Mouse (Mus musculus) skeletal muscle tissue, adult 2 months (tissue): Measurements from ENCODE around the gene Dclk3.

ENCODE experiments used
- DNase-seq: peaks from one replicate; pipeline ENCODE4 v3.0.0-alpha.2; 2012; ENCODE audit warnings: low read depth, low spot score

The Dclk3 gene

GRCm38 (mm10) chr9:111438904-111439835 lies at the start of gene Dclk3:
Gene Dclk3 (plus strand): TSS chr9:111439081.
- no peak for DNase-seq

- DNase-seq = no peak
Measured at GRCm38 (mm10) chr9:111390016-111390415, 48.9 kb upstream of the Dclk3 start.

- no peak for DNase-seq
Measured at GRCm38 (mm10) chr9:111391036-111391435, 47.8 kb upstream of the Dclk3 start.

- no peak for DNase-seq
Measured at GRCm38 (mm10) chr9:111391926-111392442, 46.9 kb upstream of the Dclk3 start.

- no peak for DNase-seq
Measured at GRCm38 (mm10) chr9:111395265-111395664, 43.6 kb upstream of the Dclk3 start.

- no peak for DNase-seq
Measured at GRCm38 (mm10) chr9:111398059-111398458, 40.8 kb upstream of the Dclk3 start.

- DNase-seq = no peak
Measured at GRCm38 (mm10) chr9:111400089-111400488, 38.8 kb upstream of the Dclk3 start.

- no peak for DNase-seq
Measured at GRCm38 (mm10) chr9:111403159-111403558, 35.7 kb upstream of the Dclk3 start.

GRCm38 (mm10) chr9:111404346-111405079 lies 34.4 kb upstream of the Dclk3 start:
- DNase-seq = no peak

GRCm38 (mm10) chr9:111405080-111405428 lies 33.8 kb upstream of the Dclk3 start:
- DNase-seq = no peak

- no peak for DNase-seq
Measured at GRCm38 (mm10) chr9:111408012-111408411, 30.9 kb upstream of the Dclk3 start.

GRCm38 (mm10) chr9:111408427-111408826 lies 30.5 kb upstream of the Dclk3 start:
- no peak for DNase-seq

GRCm38 (mm10) chr9:111412471-111413160 lies 26.3 kb upstream of the Dclk3 start:
- no peak for DNase-seq

GRCm38 (mm10) chr9:111421862-111422261 lies 17.0 kb upstream of the Dclk3 start:
- DNase-seq = no peak

- no peak for DNase-seq
Measured at GRCm38 (mm10) chr9:111422567-111422966, 16.3 kb upstream of the Dclk3 start.

GRCm38 (mm10) chr9:111425113-111425512 lies 13.8 kb upstream of the Dclk3 start:
- peak; percentile 46 for DNase-seq

GRCm38 (mm10) chr9:111425952-111426351 lies 12.9 kb upstream of the Dclk3 start:
- no peak for DNase-seq

- no peak for DNase-seq
Measured at GRCm38 (mm10) chr9:111427891-111428555, 10.9 kb upstream of the Dclk3 start.

- peak; percentile 24 for DNase-seq
Measured at GRCm38 (mm10) chr9:111428698-111429362, 10.1 kb upstream of the Dclk3 start.

- DNase-seq = no peak
Measured at GRCm38 (mm10) chr9:111429363-111429750, 9.5 kb upstream of the Dclk3 start.

- DNase-seq = no peak
Measured at GRCm38 (mm10) chr9:111435429-111435828, 3.5 kb upstream of the Dclk3 start.
